Mouse (Mus musculus): ENCODE data around the gene Ptafr. TPM values are rescaled to one million over a fixed set of nuclear protein-coding genes. Genes with fewer than 3 reads are reported as not detected.
A peak's percentile ranks its signal among the peaks of the same experiment; 100 is the strongest.

Gene Ptafr
- total RNA-seq, 1 experiment from 2014 or later, result 24.8 TPM

DNA sequence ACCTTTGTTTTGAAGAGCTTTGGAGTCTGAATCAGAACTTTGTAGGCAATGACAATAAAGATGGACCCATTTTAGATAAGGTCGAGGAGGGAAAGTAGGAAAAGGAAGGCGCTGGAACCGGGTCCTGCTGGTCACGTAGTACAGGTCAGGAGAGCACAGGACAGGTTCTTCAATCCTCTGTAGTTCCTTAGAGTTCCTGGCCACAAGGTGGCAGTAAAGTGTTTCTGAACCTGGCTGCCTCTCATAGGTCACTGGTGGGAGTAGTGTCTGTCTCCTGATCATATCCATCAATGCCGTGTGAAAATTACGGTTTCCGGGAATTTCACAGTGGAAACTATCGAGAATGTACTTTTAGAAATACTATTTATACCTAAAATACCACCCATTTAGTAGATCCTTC, 18.0 kb upstream of the Ptafr start:
- ATAC-seq (replicated peaks; ENCODE audit: insufficient number of reproducible peaks, low FRiP score, low TSS enrichment, poor library complexity, severe bottlenecking), result peak; percentile 82

GRCm38 (mm10) chr4:132554221-132554620, 9.6 kb upstream of the Ptafr start:
- ATAC-seq (replicated peaks; ENCODE audit: insufficient number of reproducible peaks, low FRiP score, low TSS enrichment, poor library complexity, severe bottlenecking), result no peak

DNA sequence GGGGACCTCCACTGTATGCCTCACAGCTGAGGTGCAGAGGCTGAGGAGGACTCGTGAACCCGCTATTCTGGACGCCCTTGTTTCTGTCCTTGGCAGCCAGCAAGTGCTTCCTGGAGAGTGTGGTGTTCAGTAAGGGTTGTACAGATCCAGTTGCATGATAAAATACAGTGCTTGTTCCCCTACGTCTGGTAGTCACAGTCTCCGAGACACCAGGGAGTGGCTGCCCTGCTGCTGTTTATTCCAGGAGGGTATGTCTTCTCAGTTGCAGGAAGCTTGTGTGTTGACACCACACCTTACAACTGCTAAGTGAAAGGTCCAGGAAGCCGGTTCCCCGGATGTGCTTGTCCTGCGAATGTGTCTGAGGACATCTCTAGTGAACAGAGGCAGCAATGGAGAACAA, 9.2 kb upstream of the Ptafr start:
- no peak for ATAC-seq (replicated peaks; ENCODE audit: insufficient number of reproducible peaks, low FRiP score, low TSS enrichment, poor library complexity, severe bottlenecking)

DNA sequence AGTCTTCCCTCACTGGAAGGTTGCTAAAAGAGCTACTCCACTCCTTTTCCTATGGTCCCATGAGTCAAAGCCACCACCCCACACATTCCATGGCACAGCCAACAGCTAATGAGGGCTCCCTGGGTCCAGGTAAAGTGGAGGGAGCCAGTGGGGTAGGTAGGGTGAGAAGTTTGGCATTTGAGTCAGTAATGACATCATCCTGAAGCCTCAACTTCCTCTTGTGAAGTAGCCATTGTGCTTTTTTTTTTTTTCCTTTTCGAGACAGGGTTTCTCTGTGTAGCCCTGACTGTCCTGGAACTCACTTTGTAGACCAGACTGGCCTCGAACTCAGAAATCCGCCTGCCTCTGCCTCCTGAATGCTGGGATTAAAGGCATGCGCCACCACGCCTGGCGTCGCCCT, 8.3 kb upstream of the Ptafr start:
- peak; percentile 72 for ATAC-seq (replicated peaks; ENCODE audit: insufficient number of reproducible peaks, low FRiP score, low TSS enrichment, poor library complexity, severe bottlenecking)

- ATAC-seq (replicated peaks; ENCODE audit: insufficient number of reproducible peaks, low FRiP score, low TSS enrichment, poor library complexity, severe bottlenecking), result no peak
These were observed 606 bp upstream of the Ptafr start for GRCm38 (mm10) chr4:132563261-132563660.

- ATAC-seq (replicated peaks; ENCODE audit: insufficient number of reproducible peaks, low FRiP score, low TSS enrichment, poor library complexity, severe bottlenecking), result no peak
These were observed 1.4 kb downstream of the Ptafr start for GRCm38 (mm10) chr4:132565089-132565747.

DNA sequence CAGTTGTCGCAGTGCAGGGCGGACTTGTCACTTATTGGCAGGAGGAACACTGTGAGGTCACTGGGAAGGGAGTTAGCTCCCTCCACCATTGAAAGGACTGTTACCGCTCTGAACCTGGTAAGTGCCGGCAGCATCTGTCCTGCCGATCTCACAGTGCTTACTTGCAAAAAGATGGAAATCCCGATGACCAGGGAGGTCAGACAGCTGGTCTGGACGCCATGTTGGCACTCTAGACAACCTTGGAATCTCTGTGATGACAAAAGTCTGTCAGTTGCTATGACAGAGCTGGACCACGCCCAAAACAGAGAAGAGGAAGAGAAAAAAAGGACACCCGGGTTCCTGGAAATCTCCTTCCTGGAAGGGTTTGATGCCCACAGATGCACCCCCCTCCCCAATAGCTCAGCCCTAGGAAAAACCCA, 3.5 kb downstream of the Ptafr start:
- peak; percentile 82 for ATAC-seq (replicated peaks; ENCODE audit: insufficient number of reproducible peaks, low FRiP score, low TSS enrichment, poor library complexity, severe bottlenecking)

DNA sequence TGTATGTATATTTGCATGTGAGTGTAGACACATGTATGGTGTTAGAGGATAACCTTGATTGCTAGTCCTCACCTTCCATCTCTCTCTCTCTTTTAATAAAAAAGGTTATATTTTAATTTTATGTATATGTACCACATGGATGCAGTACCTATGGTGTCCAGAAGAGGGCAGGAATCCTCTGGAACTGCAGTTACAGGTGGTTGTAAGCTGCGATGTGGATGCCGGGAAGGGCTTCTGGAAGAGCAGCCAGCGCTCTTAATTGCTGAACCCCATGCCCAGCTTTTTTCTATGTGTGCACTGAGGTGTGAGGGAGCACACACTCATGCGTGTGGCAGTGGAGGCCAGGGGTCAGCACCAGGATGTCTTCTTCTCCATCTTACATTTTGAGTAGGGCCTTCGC, 5.2 kb downstream of the Ptafr start:
- no peak for ATAC-seq (replicated peaks; ENCODE audit: insufficient number of reproducible peaks, low FRiP score, low TSS enrichment, poor library complexity, severe bottlenecking)

- ATAC-seq (replicated peaks; ENCODE audit: insufficient number of reproducible peaks, low FRiP score, low TSS enrichment, poor library complexity, severe bottlenecking), result no peak
These were observed 7.3 kb downstream of the Ptafr start for GRCm38 (mm10) chr4:132571190-132571589.

DNA sequence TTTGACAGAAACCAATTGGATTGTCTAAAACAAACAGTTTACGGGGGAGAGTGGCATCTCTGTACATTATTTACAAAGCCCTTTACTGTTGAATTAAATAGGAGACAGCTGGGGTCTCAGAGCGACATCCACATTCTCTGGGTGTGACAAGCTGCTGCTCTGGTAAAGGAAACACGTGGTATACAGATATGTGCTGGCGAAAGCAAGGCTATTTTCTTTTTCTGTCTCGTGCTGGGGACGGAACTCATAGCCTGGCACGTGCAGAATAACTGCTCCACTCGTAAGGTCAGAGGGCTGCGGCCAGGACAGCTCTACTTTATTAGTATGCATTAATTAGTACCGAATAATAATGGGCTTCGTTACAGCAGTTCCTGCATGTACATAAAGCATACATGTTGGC, 9.5 kb downstream of the Ptafr start:
- peak; percentile 59 for ATAC-seq (replicated peaks; ENCODE audit: insufficient number of reproducible peaks, low FRiP score, low TSS enrichment, poor library complexity, severe bottlenecking)

DNA sequence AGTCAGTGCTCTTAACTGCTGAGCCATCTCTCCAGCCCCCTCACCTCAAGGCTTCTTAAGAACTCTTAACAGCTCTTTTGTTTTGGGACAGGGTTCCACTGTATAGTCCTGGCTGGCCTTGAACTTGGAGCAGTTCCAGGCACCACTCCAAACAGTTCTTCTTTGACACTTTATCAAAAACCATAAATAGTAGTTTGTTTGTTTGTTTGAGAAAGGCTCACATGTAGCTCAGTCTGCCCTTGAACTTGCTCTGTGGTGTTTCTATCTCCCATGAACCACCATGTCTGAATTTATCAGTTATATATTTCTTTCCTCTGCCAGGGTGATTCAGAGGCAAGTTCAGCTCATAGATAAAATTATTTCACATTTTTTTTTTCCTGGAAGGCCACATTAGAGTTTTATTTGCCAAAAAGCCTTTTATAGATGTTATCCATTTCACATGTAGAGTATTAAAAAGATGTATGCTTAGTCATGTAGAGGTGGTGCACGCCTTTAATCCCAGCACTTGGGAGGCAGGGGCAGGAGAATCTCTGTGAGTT, 11.0 kb downstream of the Ptafr start:
- ATAC-seq (replicated peaks; ENCODE audit: insufficient number of reproducible peaks, low FRiP score, low TSS enrichment, poor library complexity, severe bottlenecking), result no peak

GRCm38 (mm10) chr4:132583781-132584180, 19.9 kb downstream of the Ptafr start:
- ATAC-seq (replicated peaks; ENCODE audit: insufficient number of reproducible peaks, low FRiP score, low TSS enrichment, poor library complexity, severe bottlenecking), result no peak

DNA sequence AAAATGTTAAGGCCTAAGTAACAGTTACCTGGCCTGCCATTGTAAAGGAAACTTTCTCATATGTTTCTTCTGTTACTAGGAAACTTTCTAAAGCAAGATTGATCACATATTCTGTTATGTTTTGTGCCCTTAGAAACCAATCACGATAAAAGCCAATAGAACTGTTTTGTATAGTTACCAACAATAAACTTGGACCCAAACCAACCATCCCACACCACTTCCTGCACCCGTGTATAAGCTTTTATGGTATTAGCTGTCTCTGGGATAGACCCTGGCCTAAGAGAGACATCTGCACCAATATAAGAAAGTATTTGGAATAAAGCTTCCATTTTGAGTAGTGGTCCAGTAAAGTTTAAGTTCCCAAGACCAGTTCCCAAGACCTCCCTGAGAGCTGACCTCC, 21.1 kb downstream of the Ptafr start:
- ATAC-seq (replicated peaks; ENCODE audit: insufficient number of reproducible peaks, low FRiP score, low TSS enrichment, poor library complexity, severe bottlenecking), result no peak

DNA sequence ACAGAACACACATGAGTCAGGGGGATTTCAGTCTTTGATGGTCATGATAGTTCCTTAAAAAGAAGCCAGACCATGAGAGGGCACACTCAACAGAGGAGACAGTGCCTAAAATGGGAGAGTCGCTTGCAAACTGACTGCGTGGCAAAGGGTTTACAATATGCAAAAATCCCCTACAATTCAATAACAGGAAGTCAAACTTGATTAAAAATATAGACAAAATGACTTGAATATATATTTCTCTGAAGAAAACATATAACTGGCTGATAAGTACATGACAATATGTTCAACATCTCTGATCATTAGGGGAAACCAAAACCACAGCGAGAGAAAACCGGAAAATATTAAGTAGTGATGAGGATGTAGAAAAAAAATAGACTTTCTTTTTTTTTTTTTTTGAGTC, 22.4 kb downstream of the Ptafr start:
- no peak for ATAC-seq (replicated peaks; ENCODE audit: insufficient number of reproducible peaks, low FRiP score, low TSS enrichment, poor library complexity, severe bottlenecking)

- peak; percentile 46 for ATAC-seq (replicated peaks; ENCODE audit: insufficient number of reproducible peaks, low FRiP score, low TSS enrichment, poor library complexity, severe bottlenecking)
These were observed 24.6 kb downstream of the Ptafr start for GRCm38 (mm10) chr4:132588512-132588911.

- ATAC-seq (replicated peaks; ENCODE audit: insufficient number of reproducible peaks, low FRiP score, low TSS enrichment, poor library complexity, severe bottlenecking), result no peak
These were observed 26.8 kb downstream of the Ptafr start for GRCm38 (mm10) chr4:132590642-132591041.

GRCm38 (mm10) chr4:132592958-132593357, 29.1 kb downstream of the Ptafr start:
- peak; percentile 88 for ATAC-seq (replicated peaks; ENCODE audit: insufficient number of reproducible peaks, low FRiP score, low TSS enrichment, poor library complexity, severe bottlenecking)

DNA sequence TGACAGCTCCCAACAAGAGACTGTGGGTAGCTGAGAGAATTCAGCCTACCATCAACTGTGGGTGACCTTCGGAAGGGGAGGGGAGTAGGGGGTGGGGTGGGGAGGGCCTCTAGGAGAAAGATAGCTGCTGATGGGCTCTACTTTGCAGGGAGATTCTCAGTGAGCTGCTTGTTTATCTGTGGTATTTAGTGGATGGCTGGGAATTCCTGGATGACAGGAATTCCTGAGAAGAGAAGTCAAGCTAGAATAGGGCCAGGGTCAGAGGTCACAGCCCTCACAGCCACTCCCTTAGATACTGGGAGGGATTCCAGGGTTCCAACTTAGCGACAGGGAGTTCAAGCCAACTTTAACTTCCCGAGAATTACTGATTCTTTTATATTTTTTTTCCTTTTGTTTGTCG, 30.3 kb downstream of the Ptafr start:
- no peak for ATAC-seq (replicated peaks; ENCODE audit: insufficient number of reproducible peaks, low FRiP score, low TSS enrichment, poor library complexity, severe bottlenecking)

- no peak for ATAC-seq (replicated peaks; ENCODE audit: insufficient number of reproducible peaks, low FRiP score, low TSS enrichment, poor library complexity, severe bottlenecking)
These were observed 35.0 kb downstream of the Ptafr start for GRCm38 (mm10) chr4:132598861-132599260.

- ATAC-seq (replicated peaks; ENCODE audit: insufficient number of reproducible peaks, low FRiP score, low TSS enrichment, poor library complexity, severe bottlenecking), result no peak
These were observed 35.9 kb downstream of the Ptafr start for GRCm38 (mm10) chr4:132599764-132600163.

DNA sequence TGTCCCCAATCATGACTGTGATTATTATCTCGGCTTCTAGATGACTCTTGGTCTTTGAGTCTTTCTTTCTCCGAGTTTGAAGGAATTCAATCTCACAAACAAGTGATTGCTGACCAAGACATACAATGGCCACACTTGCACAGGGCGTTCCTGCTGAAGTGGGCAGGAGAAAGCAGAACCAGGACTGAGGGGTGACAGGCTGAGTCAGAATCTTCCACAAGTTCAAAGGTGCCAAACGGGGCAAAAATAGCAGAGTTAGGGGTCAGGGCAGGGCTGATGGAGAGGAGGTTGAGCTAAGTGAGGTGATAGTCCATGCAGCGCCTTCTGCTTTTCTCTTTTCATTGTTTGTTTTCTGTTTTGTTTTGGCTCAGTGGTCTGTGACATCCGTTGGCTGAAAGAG, 36.6 kb downstream of the Ptafr start:
- peak; percentile 87 for ATAC-seq (replicated peaks; ENCODE audit: insufficient number of reproducible peaks, low FRiP score, low TSS enrichment, poor library complexity, severe bottlenecking)
